Mouse (Mus musculus) intestine, postnatal 0 days (tissue): ENCODE results near the gene Tmem169. TPM values are rescaled to one million over a fixed set of nuclear protein-coding genes. Genes with fewer than 3 reads are reported as not detected.
"Not testable (repeated sequence)": the region's sequence is repeated elsewhere in the genome, so short reads cannot be mapped to it uniquely, and the experiment has no call there.

Experiments
- ATAC-seq: fragments of 200-750 bp; cut with Nextera tagmentation; 2 replicates; pipeline ENCODE4 v1.8.0; 2017; ENCODE audit warnings: mild to moderate bottlenecking, moderate TSS enrichment, moderate library complexity
- H3K27ac ChIP-seq: fragments of 300-500 bp; sonication (generic); 2 replicates; pipeline ENCODE4 v1.5.1; 2014; ENCODE audit warnings: mild to moderate bottlenecking, low read depth, low read length, moderate library complexity
- H3K27me3 ChIP-seq: fragments of 300-500 bp; sonication (generic); replicated peaks from 2 replicates; pipeline ENCODE4 v1.6.1; 2014; ENCODE audit warnings: low read length, mixed read lengths; ENCODE audit not compliant: control insufficient read depth, insufficient read depth
- H3K36me3 ChIP-seq: fragments of 300-500 bp; sonication (generic); 2 replicates; pipeline ENCODE4 v1.6.1; 2014; ENCODE audit warnings: mild to moderate bottlenecking, moderate library complexity; ENCODE audit not compliant: control insufficient read depth, insufficient read depth
- H3K4me1 ChIP-seq: fragments of 300-500 bp; sonication (generic); replicated peaks from 2 replicates; pipeline ENCODE4 v1.6.1; 2014; ENCODE audit warnings: antibody characterized with exemption, low read length, mixed read lengths; ENCODE audit not compliant: control insufficient read depth, insufficient read depth
- H3K4me2 ChIP-seq: fragments of 300-500 bp; sonication (generic); replicated peaks from 2 replicates; pipeline ENCODE4 v1.6.1; 2014; ENCODE audit warnings: low read depth, mild to moderate bottlenecking, moderate library complexity
- H3K4me3 ChIP-seq: fragments of 300-500 bp; sonication (generic); 2 replicates; pipeline ENCODE4 v1.5.1; 2014; ENCODE audit warnings: low read depth, low read length
- H3K9ac ChIP-seq: fragments of 300-500 bp; sonication (generic); 2 replicates; pipeline ENCODE4 v1.6.1; 2014; ENCODE audit warnings: mild to moderate bottlenecking, low read depth, low read length
- H3K9me3 ChIP-seq: fragments of 300-500 bp; sonication (generic); 2 replicates; pipeline ENCODE4 v1.6.1; 2016; ENCODE audit warnings: mixed run types; ENCODE audit not compliant: control insufficient read depth
- CTCF ChIP-seq: sonication (generic); IDR thresholded peaks from 2 replicates; pipeline ENCODE4 v1.5.1; 2016; ENCODE audit warnings: low read depth, mild to moderate bottlenecking, control low read depth, antibody characterized with exemption, moderate library complexity
- WGBS: fragments of 180-500 bp; shearing (Covaris S2); extraction: QIAGEN DNeasy Blood & Tissue Kit; methylation state at CpG from one replicate; pipeline ENCODE4 v1.1.7; 2014; 5-methylcytosine and 5-hydroxymethylcytosine counted together
- polyA plus RNA-seq: library from polyadenylated mRNA; unstranded; fragments of >200 nt; fragmentation: Nextera tagmentation; extraction: Ambion mirVana; gene quantifications from 2 replicates; pipeline ENCODE4 v1.2.1, GENCODE M21; 2015

The Tmem169 gene
- polyA plus RNA-seq, 1 experiment from 2014 or later, result 1.3 TPM

- WGBS, result 88% methylated on average over 5 of the region's 5 CpGs
- Histone ChIP-seq H3K4me3 (no peak overlapping the region), H3K4me1 (0 out of 2 replicates have a peak, but pooled peaks cover under 1% of the 10 kb centered on the region), H3K27me3 (no peaks in the 10 kb centered on the region), H3K36me3 (no peaks in the 10 kb centered on the region), H3K27ac (no peak overlapping the region), H3K9ac (no peak overlapping the region), H3K9me3 (no peaks in the 10 kb centered on the region), H3K4me2 (no peak overlapping the region)
- no peak for TF ChIP-seq CTCF
- no peak for ATAC-seq
Observed at GRCm38 (mm10) chr1:72242581-72243143, 41.5 kb upstream of the Tmem169 start.

GRCm38 (mm10) chr1:72243656-72244316 is 40.4 kb upstream of the Tmem169 start:
- Histone ChIP-seq H3K9me3 (no peaks in the 10 kb centered on the region), H3K4me3 (peak overlapping the region; percentile 33), H3K27ac (peak overlapping the region; percentile 89), H3K27me3 (no peaks in the 10 kb centered on the region), H3K4me2 (peak overlapping the region; percentile 68), H3K36me3 (no peaks in the 10 kb centered on the region), H3K4me1 (no peaks in the 10 kb centered on the region), H3K9ac (peak overlapping the region; percentile 62)
- under 1% methylated on average over 46 of the region's 47 CpGs for WGBS
- peak; percentile 37 for TF ChIP-seq CTCF
- ATAC-seq, result peak; percentile 95

- Histone ChIP-seq H3K27me3 (no peaks in the 10 kb centered on the region), H3K27ac (peak overlapping the region; percentile 89; the same call in 1 of the 2 replicates), H3K9me3 (no peaks in the 10 kb centered on the region), H3K36me3 (no peaks in the 10 kb centered on the region), H3K9ac (peak overlapping the region; percentile 62; the same call in 1 of the 2 replicates), H3K4me1 (no peaks in the 10 kb centered on the region), H3K4me2 (peak overlapping the region; percentile 68), H3K4me3 (peak overlapping the region; percentile 33; the same call in 1 of the 2 replicates)
- peak; percentile 83; the same call in 1 of the 2 replicates for ATAC-seq
- TF ChIP-seq CTCF, result no peak
- 2% methylated on average over 12 of the region's 12 CpGs for WGBS
Observed at GRCm38 (mm10) chr1:72244317-72245036, 39.7 kb upstream of the Tmem169 start.

GRCm38 (mm10) chr1:72248226-72248737 is 35.9 kb upstream of the Tmem169 start:
- H3K4me3 ChIP-seq, H3K36me3 ChIP-seq, H3K4me2 ChIP-seq, ATAC-seq, H3K27ac ChIP-seq, H3K27me3 ChIP-seq, H3K9ac ChIP-seq, H3K4me1 ChIP-seq, H3K9me3 ChIP-seq: not testable (repeated sequence)
- 53% methylated on average over 9 of the region's 9 CpGs for WGBS

- Histone ChIP-seq H3K4me3 (no peak overlapping the region), H3K4me1 (no peaks in the 10 kb centered on the region), H3K27me3 (no peaks in the 10 kb centered on the region), H3K4me2 (no peak overlapping the region), H3K36me3 (no peaks in the 10 kb centered on the region), H3K9ac (no peak overlapping the region), H3K9me3 (no peaks in the 10 kb centered on the region), H3K27ac (no peak overlapping the region)
- no peak for ATAC-seq
- WGBS, result 91% methylated on average over 1 of the region's 1 CpGs
- TF ChIP-seq CTCF, result no peak
Observed at GRCm38 (mm10) chr1:72251806-72252205, 32.4 kb upstream of the Tmem169 start.

- Histone ChIP-seq H3K9ac (peak overlapping the region; percentile 66; the same call in 1 of the 2 replicates), H3K9me3 (no peaks in the 10 kb centered on the region), H3K27ac (peak overlapping the region; percentile 93), H3K4me1 (no peaks in the 10 kb centered on the region), H3K36me3 (no peaks in the 10 kb centered on the region), H3K27me3 (no peaks in the 10 kb centered on the region), H3K4me2 (peak overlapping the region; percentile 73), H3K4me3 (peak overlapping the region; percentile 41)
- no peak for TF ChIP-seq CTCF
- no peak for ATAC-seq
- 30% methylated on average over 11 of the region's 11 CpGs for WGBS
Observed at GRCm38 (mm10) chr1:72253881-72254491, 30.2 kb upstream of the Tmem169 start.
